In the genomic region with DNA sequence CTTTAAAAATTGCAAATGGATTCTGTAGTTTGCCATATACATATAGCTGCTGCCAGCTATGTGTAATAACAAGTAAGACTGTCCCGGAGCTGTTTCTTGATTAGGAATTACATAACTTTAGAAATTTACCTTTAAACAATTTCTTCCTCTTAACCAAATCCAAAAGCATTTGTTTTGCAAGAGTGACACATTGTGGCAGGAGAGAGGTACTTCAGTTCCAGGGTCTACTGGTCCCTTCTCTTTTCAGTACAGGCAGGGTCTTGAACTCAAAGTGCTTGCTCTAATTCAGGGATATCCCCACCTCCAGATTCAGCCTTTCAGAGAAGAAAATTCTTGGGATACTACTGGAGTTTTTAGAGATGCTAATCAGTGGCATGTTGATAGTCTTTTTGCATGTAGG, we compare ENCODE assay signal across 8 mouse cellular contexts. TPM values are rescaled to one million over a fixed set of nuclear protein-coding genes. Genes with fewer than 3 reads are reported as not detected.
A peak's percentile ranks its signal among the peaks of the same experiment; 100 is the strongest.
DNase-seq lines count a peak whose midpoint lies in the region; ATAC-seq and TF ChIP-seq lines count a peak whose summit lies in the region.
"Had no signal": no experiment of that assay in that cellular context is flagged by ENCODE, and none has a peak within 500 bp of the region (broad histone marks: within the 10 kb centered on the region; RNA-seq: fewer than 3 reads in every experiment).

No protein-coding gene starts in this region.

- 90% methylated on average over 1 of the region's 1 CpGs for WGBS in intestine, postnatal 0 days
- WGBS in intestine, embryonic 16.5 days = 93% methylated on average over 1 of the region's 1 CpGs
- WGBS in midbrain, embryonic 11.5 days = 95% methylated on average over 1 of the region's 1 CpGs

- H3K4me1 ChIP-seq in intestine, postnatal 0 days (replicated peaks; ENCODE audit: control insufficient read depth, insufficient read depth, low read length) = no peaks in the 10 kb centered on the region
- H3K4me1 ChIP-seq in intestine, embryonic 16.5 days (ENCODE audit: control insufficient read depth, insufficient read depth, low read length) = no peaks in the 10 kb centered on the region
- no peaks in the 10 kb centered on the region for H3K4me1 ChIP-seq in ES-E14 (ENCODE audit: control insufficient read depth in 2 of 2, insufficient read depth in 2 of 2, low read length in 2 of 2, poor library complexity in 1 of 2)
- H3K4me1 ChIP-seq in midbrain, embryonic 11.5 days (ENCODE audit: control insufficient read depth, insufficient read depth, low read length) = no peaks in the 10 kb centered on the region

- no peak overlapping the region for H3K4me2 ChIP-seq in intestine, postnatal 0 days (replicated peaks; ENCODE audit: low read depth)
- no peak overlapping the region for H3K4me2 ChIP-seq in intestine, embryonic 16.5 days (ENCODE audit: low read depth, low read length)
- H3K4me2 ChIP-seq in midbrain, embryonic 11.5 days = no peak overlapping the region

- peak; percentile 60 for TF ChIP-seq CTCF in intestine, postnatal 0 days (IDR thresholded peaks at IDR 0.05; ENCODE audit: low read depth)

- H3K4me3 ChIP-seq in intestine, postnatal 0 days (ENCODE audit: low read depth, low read length) = no peak overlapping the region
- no peak overlapping the region for H3K4me3 ChIP-seq in intestine, embryonic 16.5 days (ENCODE audit: low read length)
- H3K4me3 ChIP-seq in ES-E14 (ENCODE audit: insufficient read depth in 1 of 2, low read depth in 1 of 2, low read length in 2 of 2, poor library complexity in 1 of 2, severe bottlenecking in 1 of 2) = no peak overlapping the region
- no peak overlapping the region for H3K4me3 ChIP-seq in midbrain, embryonic 11.5 days (ENCODE audit: low read depth, low read length)

- peaks cover 26% of the 10 kb centered on the region for H3K36me3 ChIP-seq in intestine, postnatal 0 days (ENCODE audit: control insufficient read depth, insufficient read depth)
- H3K36me3 ChIP-seq in intestine, embryonic 16.5 days (ENCODE audit: control insufficient read depth, insufficient read depth, low read length) = peaks cover 2% of the 10 kb centered on the region; the same call in 1 of the 2 replicates
- peaks cover 7% of the 10 kb centered on the region for H3K36me3 ChIP-seq in ES-E14 (ENCODE audit: control insufficient read depth, insufficient read depth, low read length, poor library complexity, severe bottlenecking)
- H3K36me3 ChIP-seq in midbrain, embryonic 11.5 days (ENCODE audit: control insufficient read depth, insufficient read depth, low read length) = peaks cover 4% of the 10 kb centered on the region; the same call in 1 of the 2 replicates

- no peaks in the 10 kb centered on the region for H3K27me3 ChIP-seq in intestine, postnatal 0 days (replicated peaks; ENCODE audit: control insufficient read depth, insufficient read depth, low read length)
- no peaks in the 10 kb centered on the region for H3K27me3 ChIP-seq in intestine, embryonic 16.5 days (replicated peaks; ENCODE audit: control insufficient read depth, insufficient read depth, low read length)
- no peaks in the 10 kb centered on the region for H3K27me3 ChIP-seq in midbrain, embryonic 11.5 days (ENCODE audit: control insufficient read depth, insufficient read depth, low read length)

- no peak overlapping the region for H3K9ac ChIP-seq in intestine, postnatal 0 days (ENCODE audit: low read depth, low read length)
- no peak overlapping the region for H3K9ac ChIP-seq in intestine, embryonic 16.5 days (ENCODE audit: low read depth, low read length)
- no peak overlapping the region for H3K9ac ChIP-seq in ES-E14 (ENCODE audit: insufficient read depth, low read depth, low read length, poor library complexity, severe bottlenecking)
- no peak overlapping the region for H3K9ac ChIP-seq in midbrain, embryonic 11.5 days (ENCODE audit: low read length)

- in situ Hi-C loops in ES-E14 (cut with MboI; ENCODE audit: low sequenced_read_pairs in 2 of 2, unreplicated experiment in 2 of 2) = no loop called here

- no peaks in the 10 kb centered on the region for H3K9me3 ChIP-seq in intestine, postnatal 0 days (ENCODE audit: control insufficient read depth)
- no peaks in the 10 kb centered on the region for H3K9me3 ChIP-seq in intestine, embryonic 16.5 days (ENCODE audit: control insufficient read depth, low read length)
- H3K9me3 ChIP-seq in ES-E14 (ENCODE audit: control insufficient read depth, insufficient read depth, low read depth, low read length) = no peaks in the 10 kb centered on the region
- no peaks in the 10 kb centered on the region for H3K9me3 ChIP-seq in midbrain, embryonic 11.5 days (ENCODE audit: control insufficient read depth, low read length)

- DNase-seq in B cell, adult 2 months = peak; percentile 6 to 22
- DNase-seq in ES-E14 (ENCODE audit: low read depth, low spot score) = peak; percentile 47
- peak; percentile 49 for DNase-seq in induced T-regulatory cell, adult 2 months (ENCODE audit: low read depth)
- DNase-seq in urinary bladder, adult 2 months (ENCODE audit: low spot score) = no peak
- no peak for DNase-seq in midbrain, embryonic 11.5 days (ENCODE audit: low spot score, missing footprints)
- DNase-seq: lung, adult 18-20 months had no signal

- no peak for ATAC-seq in intestine, postnatal 0 days
- ATAC-seq in intestine, embryonic 16.5 days = no peak
- ATAC-seq in midbrain, embryonic 11.5 days (ENCODE audit: low FRiP score) = no peak

- H3K27ac ChIP-seq in intestine, postnatal 0 days (ENCODE audit: low read depth, low read length) = no peak overlapping the region
- no peak overlapping the region for H3K27ac ChIP-seq in intestine, embryonic 16.5 days (ENCODE audit: low read length)
- H3K27ac ChIP-seq in ES-E14 (ENCODE audit: insufficient read depth, low read depth, low read length, poor library complexity, severe bottlenecking) = no peak overlapping the region
- H3K27ac ChIP-seq in midbrain, embryonic 11.5 days (ENCODE audit: low read depth, low read length) = no peak overlapping the region

TF ChIP-seq in ES-E14, 5 proteins besides CTCF, POLR2A, EP300 and RAD21:
- no peak for TF ChIP-seq CHD2 (IDR thresholded peaks at IDR 0.05; ENCODE audit: low read depth, low read length)
- no peak for TF ChIP-seq MAFK (IDR thresholded peaks at IDR 0.05; ENCODE audit: insufficient read depth, low read depth, low read length)
- no peak for TF ChIP-seq ZNF384 (IDR thresholded peaks at IDR 0.05; ENCODE audit: low read depth, low read length)
- peak; percentile 25; the same call in 1 of the 2 replicates for TF ChIP-seq ZC3H11A (IDR thresholded peaks at IDR 0.05; ENCODE audit: borderline replicate concordance, low read depth, low read length)
TF ChIP-seq in ES-E14: peak in this region for 1.

RNA-seq across cellular contexts. Expression of a gene that starts 36.8 kb away (rescaled TPM):
- 30.9 and 32.4 TPM in 2 replicates for polyA plus RNA-seq in intestine, postnatal 0 days (2015; fragmentation: Nextera tagmentation; extraction: Ambion mirVana)
- 31.5 and 41.7 TPM in 2 replicates for polyA plus RNA-seq in intestine, embryonic 16.5 days (2015; fragmentation: Nextera tagmentation; extraction: Ambion mirVana)
- total RNA-seq in ES-E14 (2012; rRNA removed) = 158 and 164 TPM in 2 replicates
- polyA plus RNA-seq in urinary bladder, adult 2 months (2012; rRNA removed) = 21.2 TPM in 2 replicates
- polyA plus RNA-seq in midbrain, embryonic 11.5 days (2014; fragmentation: Nextera tagmentation; extraction: Ambion mirVana) = 109 TPM in 2 replicates

Comparison
In these comparisons a context has a peak if more than half of its experiments do, and no peak if none do; other contexts are left out.
1. DNase-seq: peak in B cell, adult 2 months (2 of 2), ES-E14 (single experiment) and induced T-regulatory cell, adult 2 months (single experiment); none in urinary bladder, adult 2 months (single experiment) and midbrain, embryonic 11.5 days (single experiment).